Mouse (Mus musculus) kidney, embryonic 14.5 days (tissue): ENCODE results near the gene Trmt112. TPM values are rescaled to one million over a fixed set of nuclear protein-coding genes. Genes with fewer than 3 reads are reported as not detected.

Source experiments
- ATAC-seq: fragments of 200-750 bp; cut with Nextera tagmentation; 2 replicates; pipeline ENCODE4 v1.8.0; 2017; ENCODE audit warnings: moderate number of reproducible peaks, mild to moderate bottlenecking, moderate TSS enrichment, moderate library complexity; ENCODE audit not compliant: low FRiP score, low TSS enrichment
- H3K27ac ChIP-seq: fragments of 300-500 bp; sonication (generic); 2 replicates; pipeline ENCODE4 v1.5.1; 2014; ENCODE audit warnings: low read depth, mild to moderate bottlenecking, low read length, moderate library complexity, mixed read lengths
- H3K27me3 ChIP-seq: fragments of 300-500 bp; sonication (generic); 2 replicates; pipeline ENCODE4 v1.6.1; 2014; ENCODE audit warnings: mild to moderate bottlenecking, low read length; ENCODE audit not compliant: control insufficient read depth, insufficient read depth
- H3K36me3 ChIP-seq: fragments of 300-500 bp; sonication (generic); 2 replicates; pipeline ENCODE4 v1.6.1; 2014; ENCODE audit warnings: low read length, mixed read lengths; ENCODE audit not compliant: control insufficient read depth, insufficient read depth
- H3K4me1 ChIP-seq: fragments of 300-500 bp; sonication (generic); 2 replicates; pipeline ENCODE4 v1.6.1; 2014; ENCODE audit warnings: low read length, mixed read lengths; ENCODE audit not compliant: control insufficient read depth, insufficient read depth
- H3K4me2 ChIP-seq: fragments of 300-500 bp; sonication (generic); replicated peaks from 2 replicates; pipeline ENCODE4 v1.6.1; 2014; ENCODE audit warnings: low read depth, mild to moderate bottlenecking, low read length
- H3K4me3 ChIP-seq: fragments of 300-500 bp; sonication (generic); 2 replicates; pipeline ENCODE4 v1.5.1; 2014; ENCODE audit warnings: mild to moderate bottlenecking, low read length
- H3K9ac ChIP-seq: fragments of 300-500 bp; sonication (generic); 2 replicates; pipeline ENCODE4 v1.6.1; 2014; ENCODE audit warnings: low read depth, mild to moderate bottlenecking, low read length, moderate library complexity
- H3K9me3 ChIP-seq: fragments of 300-500 bp; sonication (generic); 2 replicates; pipeline ENCODE4 v1.6.1; 2016; ENCODE audit warnings: low read length; ENCODE audit not compliant: control insufficient read depth
- WGBS: fragments of 180-500 bp; shearing (Covaris S2); extraction: QIAGEN DNeasy Blood & Tissue Kit; methylation state at CpG from one replicate; pipeline ENCODE4 v1.1.7; 2014; 5-methylcytosine and 5-hydroxymethylcytosine counted together
- polyA plus RNA-seq: library from polyadenylated mRNA; unstranded; fragments of >200 nt; fragmentation: Nextera tagmentation; extraction: Ambion mirVana; gene quantifications from 2 replicates; pipeline ENCODE4 v1.2.1, GENCODE M21; 2014

Gene Trmt112
- polyA plus RNA-seq, 1 experiment from 2014 or later: 164 TPM

GRCm38 (mm10) chr19:6949532-6949931 lies 40.0 kb downstream of the Trmt112 start:
- Histone ChIP-seq H3K4me3 (no peak overlapping the region), H3K27me3 (no peaks in the 10 kb centered on the region), H3K36me3 (peaks cover 15% of the 10 kb centered on the region), H3K4me1 (peaks cover 15% of the 10 kb centered on the region), H3K9ac (0 out of 2 replicates have a peak overlapping the region, but pooled peaks have one; percentile 73), H3K9me3 (no peaks in the 10 kb centered on the region), H3K27ac (no peak overlapping the region), H3K4me2 (no peak overlapping the region; the same call in 1 of the 2 replicates)
- no peak for ATAC-seq
- WGBS: 83% methylated on average over 5 of the region's 5 CpGs

GRCm38 (mm10) chr19:6949951-6950350 lies 40.5 kb downstream of the Trmt112 start:
- no peak for ATAC-seq
- peak overlapping the region; percentile 65 for H3K4me3 ChIP-seq
- H3K4me2 ChIP-seq: peak overlapping the region; percentile 93
- H3K36me3 ChIP-seq: peaks cover 19% of the 10 kb centered on the region
- 55% methylated on average over 5 of the region's 5 CpGs for WGBS
- H3K4me1 ChIP-seq: peaks cover 15% of the 10 kb centered on the region
- peak overlapping the region; percentile 98; the same call in 1 of the 2 replicates for H3K27ac ChIP-seq
- no peaks in the 10 kb centered on the region for H3K9me3 ChIP-seq
- H3K27me3 ChIP-seq: no peaks in the 10 kb centered on the region
- peak overlapping the region; percentile 73; the same call in 1 of the 2 replicates for H3K9ac ChIP-seq

DNA sequence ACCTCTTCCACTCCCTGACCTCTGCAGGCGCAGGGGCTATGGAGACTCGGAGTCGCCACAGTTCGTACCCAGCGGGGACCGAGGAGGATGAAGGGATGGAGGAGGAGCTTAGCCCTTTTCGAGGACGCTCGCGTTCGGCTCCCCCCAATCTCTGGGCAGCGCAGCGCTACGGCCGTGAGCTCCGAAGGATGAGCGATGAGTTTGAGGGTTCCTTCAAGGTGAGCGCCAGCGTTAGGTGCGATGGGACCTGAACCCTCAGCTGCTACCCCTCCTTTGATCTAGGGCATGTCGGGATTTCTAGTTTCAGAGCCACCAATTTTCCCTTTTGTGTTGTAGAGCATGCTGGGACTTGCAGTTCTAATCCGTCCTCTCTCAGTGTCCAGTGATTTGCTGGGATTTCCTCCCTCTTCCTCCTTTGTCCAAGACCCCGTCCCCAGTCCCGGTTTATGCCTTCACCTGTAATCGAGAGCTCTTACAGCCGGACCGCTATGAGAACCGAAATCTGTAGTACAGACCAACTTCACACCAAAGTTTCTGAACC lies 41.2 kb downstream of the Trmt112 start:
- Histone ChIP-seq H3K9me3 (no peaks in the 10 kb centered on the region), H3K36me3 (peaks cover 26% of the 10 kb centered on the region), H3K27ac (peak overlapping the region; percentile 98), H3K27me3 (no peaks in the 10 kb centered on the region), H3K4me2 (peak overlapping the region; percentile 93), H3K4me1 (peaks cover 15% of the 10 kb centered on the region), H3K4me3 (peak overlapping the region; percentile 65), H3K9ac (peak overlapping the region; percentile 73)
- ATAC-seq: peak; percentile 48
- 1% methylated on average over 28 of the region's 28 CpGs for WGBS

DNA sequence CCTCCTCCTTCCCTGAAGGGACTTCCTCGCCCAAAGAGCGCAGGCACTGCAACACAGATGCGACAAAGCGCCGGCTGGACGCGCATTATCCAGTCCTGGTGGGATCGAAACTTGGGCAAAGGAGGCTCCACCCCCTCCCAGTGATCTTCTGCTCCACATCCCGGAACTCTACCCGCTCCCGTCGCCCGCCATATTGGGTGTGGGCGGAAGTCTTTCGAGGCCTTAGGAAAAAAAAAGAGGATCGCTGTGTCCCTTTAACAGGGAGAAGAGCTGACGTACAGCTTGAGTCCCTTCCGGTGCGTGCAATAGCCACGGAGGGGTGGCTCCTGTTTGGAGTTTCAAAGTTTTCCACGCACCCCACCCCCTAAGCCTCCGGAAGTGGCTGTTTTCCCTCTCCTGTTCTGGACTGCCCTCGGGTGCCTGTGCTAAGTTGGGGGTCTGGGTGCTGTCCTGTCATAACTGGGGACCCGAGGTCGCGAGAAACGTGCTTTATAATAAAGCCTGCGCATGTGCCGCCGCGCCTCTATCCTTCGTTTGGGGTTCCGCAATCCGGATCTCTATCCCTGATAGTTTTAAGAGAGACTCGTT lies 42.0 kb downstream of the Trmt112 start:
- peak; percentile 80 for ATAC-seq
- peak overlapping the region; percentile 98 for H3K27ac ChIP-seq
- peak overlapping the region; percentile 65 for H3K4me3 ChIP-seq
- H3K27me3 ChIP-seq: no peaks in the 10 kb centered on the region
- H3K4me2 ChIP-seq: peak overlapping the region; percentile 93
- peak overlapping the region; percentile 73 for H3K9ac ChIP-seq
- peaks cover 31% of the 10 kb centered on the region for H3K36me3 ChIP-seq
- under 1% methylated on average over 35 of the region's 35 CpGs for WGBS
- peaks cover 15% of the 10 kb centered on the region for H3K4me1 ChIP-seq
- no peaks in the 10 kb centered on the region for H3K9me3 ChIP-seq

- Histone ChIP-seq H3K4me3 (peak overlapping the region; percentile 65), H3K4me2 (peak overlapping the region; percentile 93), H3K9me3 (no peaks in the 10 kb centered on the region), H3K36me3 (peaks cover 38% of the 10 kb centered on the region), H3K27me3 (no peaks in the 10 kb centered on the region), H3K27ac (peak overlapping the region; percentile 98), H3K4me1 (peaks cover 15% of the 10 kb centered on the region), H3K9ac (peak overlapping the region; percentile 73)
- ATAC-seq: peak; percentile 25
- WGBS: 2% methylated on average over 31 of the region's 31 CpGs
These were observed 42.7 kb downstream of the Trmt112 start for GRCm38 (mm10) chr19:6951994-6952711.

DNA sequence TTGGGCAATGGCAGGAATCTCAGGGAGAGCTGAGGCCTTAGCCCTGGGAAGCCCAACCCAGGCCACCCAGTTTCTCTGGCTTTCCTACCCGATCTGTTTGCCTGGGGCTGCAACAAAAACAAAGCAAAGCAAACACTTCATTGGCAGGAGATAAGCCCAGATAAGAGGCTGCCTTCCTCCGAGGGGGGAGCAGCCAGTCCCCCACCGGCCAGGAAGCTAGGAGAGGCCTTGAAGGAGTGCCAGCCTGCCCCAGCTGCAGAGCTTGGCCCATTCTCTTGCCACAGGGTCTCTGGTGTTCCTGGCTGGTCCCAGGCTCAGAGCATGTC lies 43.2 kb downstream of the Trmt112 start:
- no peak for ATAC-seq
- 13% methylated on average over 3 of the region's 3 CpGs for WGBS
- H3K36me3 ChIP-seq: peaks cover 43% of the 10 kb centered on the region

DNA sequence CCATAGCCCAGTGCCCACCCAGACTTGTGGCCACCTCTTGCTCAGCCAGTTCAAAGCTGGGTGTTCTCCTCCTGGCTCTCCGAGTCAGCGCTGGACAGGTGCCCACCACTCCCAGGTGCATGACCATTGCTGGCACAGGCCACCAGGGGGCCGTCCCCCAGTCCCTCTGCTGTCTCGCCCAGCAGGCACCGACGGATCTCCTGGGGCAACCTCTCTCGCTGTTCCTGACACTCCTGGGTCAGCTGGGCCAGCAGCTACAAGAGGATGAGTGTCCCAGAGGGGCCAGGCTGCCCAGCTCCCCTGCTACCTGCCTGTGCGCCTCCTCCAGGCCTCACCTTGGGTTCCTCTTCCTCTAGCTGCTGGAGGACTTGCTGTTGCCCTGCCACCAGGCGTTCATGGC lies 44.5 kb downstream of the Trmt112 start:
- Histone ChIP-seq H3K27me3 (no peaks in the 10 kb centered on the region), H3K4me1 (peaks cover 15% of the 10 kb centered on the region), H3K27ac (no peak overlapping the region), H3K4me3 (no peak overlapping the region), H3K36me3 (peaks cover 55% of the 10 kb centered on the region), H3K9me3 (no peaks in the 10 kb centered on the region), H3K4me2 (no peak overlapping the region), H3K9ac (no peak overlapping the region)
- no peak for ATAC-seq
- 54% methylated on average over 9 of the region's 9 CpGs for WGBS

More for the DNA sequence above, 43.2 kb downstream of the Trmt112 start:
- Histone ChIP-seq H3K27me3 (no peaks in the 10 kb centered on the region), H3K4me3 (peak overlapping the region; percentile 65; the same call in 1 of the 2 replicates), H3K9ac (no peak overlapping the region; the same call in 1 of the 2 replicates), H3K27ac (peak overlapping the region; percentile 98; the same call in 1 of the 2 replicates), H3K4me1 (peaks cover 15% of the 10 kb centered on the region), H3K9me3 (no peaks in the 10 kb centered on the region), H3K4me2 (peak overlapping the region; percentile 93)

- Histone ChIP-seq H3K27me3 (no peaks in the 10 kb centered on the region), H3K4me2 (no peak overlapping the region), H3K9ac (no peak overlapping the region), H3K36me3 (peaks cover 69% of the 10 kb centered on the region), H3K4me1 (peaks cover 11% of the 10 kb centered on the region), H3K9me3 (no peaks in the 10 kb centered on the region), H3K27ac (no peak overlapping the region), H3K4me3 (no peak overlapping the region)
- no peak for ATAC-seq
- WGBS: 81% methylated on average over 7 of the region's 7 CpGs
These were observed 45.9 kb downstream of the Trmt112 start for GRCm38 (mm10) chr19:6955424-6955823.

DNA sequence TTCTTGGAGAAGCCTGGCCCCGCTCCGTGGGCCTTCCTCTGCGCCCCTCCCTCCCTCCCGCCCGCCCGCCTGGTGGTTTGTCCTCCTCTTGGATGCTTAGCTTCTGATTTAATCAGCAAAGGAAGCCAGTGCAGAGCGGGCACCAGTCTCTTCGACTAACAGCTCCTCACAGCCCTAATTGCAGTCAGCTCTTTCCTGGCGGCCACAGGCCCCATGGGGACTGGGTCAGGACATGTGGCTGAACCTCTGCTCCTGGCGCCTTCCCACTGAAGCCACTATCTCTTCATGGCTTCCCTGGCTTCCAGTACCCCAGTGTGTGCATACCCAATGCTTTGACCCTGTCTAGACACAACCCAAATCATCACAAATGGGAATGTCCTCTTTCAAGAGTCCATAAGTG lies 47.0 kb downstream of the Trmt112 start:
- Histone ChIP-seq H3K9me3 (no peaks in the 10 kb centered on the region), H3K4me2 (no peak overlapping the region), H3K27me3 (no peaks in the 10 kb centered on the region), H3K27ac (no peak overlapping the region), H3K9ac (no peak overlapping the region), H3K4me3 (no peak overlapping the region), H3K36me3 (peaks cover 72% of the 10 kb centered on the region), H3K4me1 (peaks cover 11% of the 10 kb centered on the region)
- 90% methylated on average over 10 of the region's 10 CpGs for WGBS
- ATAC-seq: no peak
